Mouse (Mus musculus): ENCODE data around the gene Glrx3. TPM values are rescaled to one million over a fixed set of nuclear protein-coding genes. Genes with fewer than 3 reads are reported as not detected.

The Glrx3 gene
- polyA plus RNA-seq, 1 experiment from 2014 or later: 81.9 TPM

- 7% methylated on average over 8 of the region's 8 CpGs for WGBS (ENCODE audit: missing documents)
- H3K27ac ChIP-seq: no peak overlapping the region
- H3K79me2 ChIP-seq (ENCODE audit: inconsistent target): no peaks in the 10 kb centered on the region
- no peak overlapping the region for H3K4me3 ChIP-seq (ENCODE audit: inconsistent target)
- H3K36me3 ChIP-seq (ENCODE audit: inconsistent target): no peaks in the 10 kb centered on the region
Measured at GRCm38 (mm10) chr7:137492307-137492973, 55.0 kb downstream of the Glrx3 start.

GRCm38 (mm10) chr7:137498736-137499135 lies 61.3 kb downstream of the Glrx3 start:
- H3K27ac ChIP-seq: no peak overlapping the region
- WGBS (ENCODE audit: missing documents): 85% methylated on average over 4 of the region's 4 CpGs
- H3K36me3 ChIP-seq (ENCODE audit: inconsistent target): no peaks in the 10 kb centered on the region
- H3K79me2 ChIP-seq (ENCODE audit: inconsistent target): no peaks in the 10 kb centered on the region
- no peak overlapping the region for H3K4me3 ChIP-seq (ENCODE audit: inconsistent target)

DNA sequence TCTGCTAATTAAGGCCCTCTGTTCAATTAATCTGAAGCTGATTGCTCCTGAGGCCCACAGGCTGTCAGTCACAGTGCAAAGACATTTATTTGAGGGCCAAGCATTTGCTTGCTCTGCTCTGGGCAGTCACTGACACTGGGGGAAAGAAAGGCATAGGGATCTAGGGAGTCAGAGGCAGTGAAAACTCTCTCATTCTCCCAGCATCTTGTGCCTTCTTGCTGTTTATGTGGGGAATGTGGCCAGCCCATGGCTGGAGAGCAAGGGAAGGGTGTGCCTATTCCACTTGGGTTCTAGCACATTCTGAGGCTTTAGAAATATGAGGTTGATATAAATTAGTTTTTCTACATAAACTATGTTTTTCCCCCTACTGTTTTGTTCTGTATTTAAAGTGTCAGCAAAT lies 80.2 kb downstream of the Glrx3 start:
- no peaks in the 10 kb centered on the region for H3K36me3 ChIP-seq (ENCODE audit: inconsistent target)
- no peak overlapping the region for H3K4me3 ChIP-seq (ENCODE audit: inconsistent target)
- H3K79me2 ChIP-seq (ENCODE audit: inconsistent target): no peaks in the 10 kb centered on the region
- no peak overlapping the region for H3K27ac ChIP-seq

DNA sequence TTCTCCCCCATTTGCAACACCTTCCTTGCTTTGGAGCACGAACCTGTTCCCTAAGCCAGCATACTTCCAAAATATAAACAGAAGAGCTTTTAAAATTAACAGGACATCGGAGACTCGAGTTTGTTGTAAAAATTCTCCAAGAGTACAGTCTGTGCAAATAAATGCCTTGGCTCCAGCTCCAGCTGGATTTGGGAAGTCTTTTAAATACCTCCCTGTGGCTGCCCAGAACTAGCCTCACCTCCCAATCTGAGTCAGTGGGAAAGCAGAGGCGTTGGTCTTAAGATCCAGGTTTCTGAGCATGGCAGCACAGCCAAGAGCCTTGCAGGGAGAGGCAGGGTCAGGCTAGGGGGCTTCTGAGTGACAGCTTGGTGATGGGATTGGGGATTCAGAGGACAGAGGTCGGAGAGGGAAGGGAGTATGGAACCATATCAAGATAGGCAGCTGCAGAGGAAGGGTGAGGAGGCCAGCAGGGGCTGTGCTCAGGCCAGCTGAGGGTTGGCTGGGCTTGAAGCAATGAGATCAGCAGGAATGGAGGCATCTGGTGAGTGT lies 80.7 kb downstream of the Glrx3 start:
- Histone ChIP-seq H3K27ac (no peak overlapping the region), H3K36me3 (ENCODE audit: inconsistent target) (no peaks in the 10 kb centered on the region), H3K79me2 (ENCODE audit: inconsistent target) (no peaks in the 10 kb centered on the region), H3K4me3 (ENCODE audit: inconsistent target) (no peak overlapping the region)
- WGBS (ENCODE audit: missing documents): 78% methylated on average over 5 of the region's 5 CpGs

Other genes starting within 250 kb of the Glrx3 start
- not detected in 3 replicates for gene Ebf3, start 123.2 kb upstream of the Glrx3 start, polyA plus RNA-seq (2018)
- 6.7 to 15.0 TPM (median 10.6 TPM) in 3 replicates for gene 9430038I01Rik, start 26.9 kb upstream of the Glrx3 start, polyA plus RNA-seq (2018)

All from macrophage (primary cell).